Mouse (Mus musculus) activated CD4-positive, CD25-positive, alpha-beta regulatory T cell, adult 4 months (primary cell): ENCODE results near the gene Mcpt1. TPM values are rescaled to one million over a fixed set of nuclear protein-coding genes. Genes with fewer than 3 reads are reported as not detected.
"Not testable (repeated sequence)": the region's sequence is repeated elsewhere in the genome, so short reads cannot be mapped to it uniquely, and the experiment has no call there.

ENCODE experiments used
- ATAC-seq: one replicate; pipeline ENCODE4 v1.8.0; 2017
- polyA plus RNA-seq, 2 experiments: library from polyadenylated mRNA; unstranded; fragments of 100-300 nt; shearing (Covaris generic); gene quantifications; one replicate each; pipeline ENCODE4 v1.2.1; 2017

Gene Mcpt1
- polyA plus RNA-seq, result not detected

DNA sequence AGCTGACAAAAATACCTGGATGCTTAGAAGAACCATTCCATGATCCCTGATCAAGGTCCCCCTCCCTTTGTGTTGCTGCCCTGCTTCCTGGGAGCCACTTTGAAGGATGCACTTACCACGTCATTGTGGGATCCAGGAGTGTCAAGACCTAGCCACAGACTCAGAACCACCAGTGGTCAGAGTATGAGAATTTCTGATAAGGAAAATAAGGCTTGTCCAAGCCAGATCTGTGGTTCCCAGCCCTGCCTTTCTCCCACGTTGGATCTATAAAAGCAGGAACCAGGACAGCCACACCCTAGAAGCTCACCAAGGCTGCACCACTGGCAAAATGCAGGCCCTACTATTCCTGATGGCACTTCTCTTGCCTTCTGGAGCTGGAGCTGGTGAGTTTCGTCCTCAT, at the start of gene Mcpt1:
TSS of gene Mcpt1 (plus strand) at position 301 of the 400 bp plus-strand sequence.
- ATAC-seq, result not testable (repeated sequence)

DNA sequence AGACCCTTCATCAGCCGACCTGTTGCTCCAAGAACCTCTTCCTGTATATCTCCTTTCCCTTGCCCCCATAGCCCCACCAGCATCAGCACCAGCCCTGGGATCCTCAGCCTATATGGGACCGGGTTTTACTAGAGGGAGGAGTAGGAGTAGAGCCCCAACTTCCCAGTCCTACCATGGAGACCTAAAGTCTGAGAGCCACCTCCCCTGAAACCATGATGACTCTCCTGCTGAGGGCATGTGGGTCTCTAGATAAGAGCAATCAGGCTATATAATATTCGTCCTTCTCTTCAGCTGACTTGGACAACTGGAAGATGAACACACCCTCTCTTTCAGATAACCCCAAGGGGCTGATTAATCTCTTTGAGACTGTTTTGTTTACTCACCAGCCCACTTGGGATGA, 30.3 kb upstream of the Mcpt1 start:
- ATAC-seq, result not testable (repeated sequence)

DNA sequence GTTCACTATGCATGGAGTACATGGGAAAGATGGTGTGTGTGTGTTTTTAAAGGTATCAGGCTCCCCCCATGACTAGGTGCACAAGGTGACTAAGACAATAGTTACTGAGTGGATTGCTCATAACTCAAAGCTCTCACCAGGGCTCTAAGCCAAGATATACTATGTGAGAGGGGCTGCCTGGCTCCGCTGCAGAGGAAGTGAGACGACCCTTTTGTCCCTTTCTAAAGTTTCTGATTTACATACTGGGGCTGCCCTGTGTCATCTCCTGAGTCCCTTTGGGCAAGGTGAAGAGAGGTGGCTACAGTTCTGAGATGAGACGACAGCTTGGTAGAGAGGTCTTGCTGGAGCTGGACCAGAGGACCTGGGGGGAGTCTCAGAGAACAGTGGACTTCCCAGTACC, 4.6 kb upstream of the Mcpt1 start:
- ATAC-seq, result no peak

DNA sequence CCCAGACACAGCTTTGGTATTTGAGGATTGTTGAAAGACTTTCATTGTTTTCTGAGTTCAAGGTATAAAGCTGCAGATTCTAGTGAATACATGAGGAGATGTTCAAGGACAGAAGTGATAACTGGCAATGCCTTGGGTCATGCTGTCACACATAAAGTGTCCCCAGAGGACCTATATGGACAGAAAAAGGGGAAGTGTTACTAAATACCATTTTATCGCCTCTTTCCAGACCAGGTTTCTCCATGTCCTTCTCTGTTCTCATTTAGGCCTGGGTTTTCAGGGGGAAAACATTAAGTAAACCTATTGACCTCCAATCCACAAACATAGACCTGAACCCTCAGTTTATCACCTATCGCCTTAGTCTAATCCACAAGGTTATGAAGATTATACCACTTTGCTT, 3.8 kb upstream of the Mcpt1 start:
- no peak for ATAC-seq

DNA sequence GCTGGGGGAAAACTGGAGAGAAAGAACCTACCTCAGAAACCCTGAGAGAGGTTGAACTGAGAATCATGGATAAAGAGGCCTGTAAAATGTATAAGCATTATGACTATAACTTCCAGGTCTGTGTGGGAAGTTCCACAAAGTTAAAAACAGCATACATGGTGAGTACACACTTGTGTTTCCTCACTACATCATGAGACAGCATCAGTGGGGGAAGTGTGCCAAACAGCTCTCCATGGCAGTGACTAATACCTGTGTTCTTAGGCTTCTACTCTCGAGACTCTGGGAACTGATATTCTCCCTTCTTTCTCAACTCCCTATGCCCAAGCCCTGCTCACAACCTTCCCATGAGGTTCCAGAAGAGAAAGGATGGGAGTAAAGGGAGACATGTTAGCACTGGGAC, 1.7 kb downstream of the Mcpt1 start:
- no peak for ATAC-seq

DNA sequence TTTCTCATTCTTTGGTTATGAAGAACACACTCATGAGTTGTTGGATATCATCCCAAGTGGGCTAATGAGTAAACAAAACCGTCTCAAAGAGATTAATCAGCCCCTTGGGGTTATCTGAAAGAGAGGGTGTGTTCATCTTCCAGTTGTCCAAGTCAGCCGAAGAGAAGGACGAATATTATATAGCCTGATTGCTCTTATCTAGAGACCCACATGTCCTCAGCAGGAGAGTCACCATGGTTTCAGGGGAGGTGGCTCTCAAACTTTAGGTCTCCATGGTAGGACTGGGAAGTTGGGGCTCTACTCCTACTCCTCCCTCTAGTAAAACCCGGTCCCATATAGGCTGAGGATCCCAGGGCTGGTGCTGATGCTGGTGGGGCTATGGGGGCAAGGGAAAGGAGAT, 3.5 kb downstream of the Mcpt1 start:
- ATAC-seq, result not testable (repeated sequence)

DNA sequence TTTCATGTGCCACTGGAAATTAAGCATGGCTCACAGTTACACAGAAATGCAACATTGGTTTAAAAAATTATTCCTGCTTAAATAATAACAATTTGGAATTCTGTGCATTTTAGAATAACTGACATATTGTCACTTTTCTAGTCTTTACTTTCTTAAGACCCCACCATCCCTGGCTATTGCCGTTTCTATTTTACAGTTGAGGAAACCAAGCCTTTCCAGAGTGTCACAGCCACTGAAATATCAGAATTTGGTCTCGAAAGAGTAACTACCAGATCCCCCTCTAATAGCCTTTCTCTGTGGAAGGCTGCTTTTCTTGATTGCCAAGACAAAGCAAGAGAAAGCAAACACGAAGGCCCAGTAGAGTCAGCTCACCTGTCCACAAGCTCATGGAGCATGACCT, 12.6 kb downstream of the Mcpt1 start, which contains the start of gene Mcpt9:
TSS of gene Mcpt9 (minus strand) at position 101 of the 400 bp plus-strand sequence.
- not testable (repeated sequence) for ATAC-seq

DNA sequence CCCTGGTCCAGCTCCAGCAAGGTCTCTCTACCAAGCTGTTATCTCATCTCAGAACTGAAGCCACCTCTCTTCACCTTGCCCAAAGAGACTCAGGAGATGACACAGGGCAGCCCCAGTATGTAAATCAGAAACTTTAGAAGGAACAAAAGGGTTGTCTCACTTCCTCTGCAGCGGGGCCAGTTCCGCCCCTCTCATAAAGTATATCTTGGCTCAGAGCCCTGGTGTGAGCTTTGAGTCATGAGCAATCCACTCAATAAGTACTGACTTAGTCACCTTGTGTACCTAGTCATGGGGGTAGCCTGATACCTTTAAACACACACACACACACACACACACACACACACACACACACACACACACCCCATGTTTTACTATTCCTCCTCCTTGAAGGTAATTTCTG, 16.7 kb downstream of the Mcpt1 start:
- ATAC-seq, result no peak

DNA sequence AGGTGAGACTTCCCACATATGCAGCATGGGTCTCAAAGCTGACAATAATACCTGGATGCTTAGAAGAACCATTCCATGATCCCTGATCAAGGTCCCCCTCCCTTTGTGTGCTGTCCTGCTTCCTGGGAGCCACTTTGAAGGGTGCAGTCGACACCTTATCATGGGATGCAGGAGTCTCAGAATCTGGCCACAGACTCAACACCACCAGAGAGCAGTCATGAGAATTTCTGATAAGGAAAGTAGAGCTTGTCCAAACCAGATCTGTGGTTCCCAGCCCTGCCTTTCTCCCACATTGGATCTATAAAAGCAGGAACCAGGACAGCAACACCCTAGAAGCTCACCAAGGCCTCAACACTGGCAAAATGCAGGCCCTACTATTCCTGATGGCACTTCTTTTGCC, 24.0 kb downstream of the Mcpt1 start, which contains the start of gene Mcpt2:
TSS of gene Mcpt2 (plus strand) at position 250 of the 400 bp plus-strand sequence.
- not testable (repeated sequence) for ATAC-seq

DNA sequence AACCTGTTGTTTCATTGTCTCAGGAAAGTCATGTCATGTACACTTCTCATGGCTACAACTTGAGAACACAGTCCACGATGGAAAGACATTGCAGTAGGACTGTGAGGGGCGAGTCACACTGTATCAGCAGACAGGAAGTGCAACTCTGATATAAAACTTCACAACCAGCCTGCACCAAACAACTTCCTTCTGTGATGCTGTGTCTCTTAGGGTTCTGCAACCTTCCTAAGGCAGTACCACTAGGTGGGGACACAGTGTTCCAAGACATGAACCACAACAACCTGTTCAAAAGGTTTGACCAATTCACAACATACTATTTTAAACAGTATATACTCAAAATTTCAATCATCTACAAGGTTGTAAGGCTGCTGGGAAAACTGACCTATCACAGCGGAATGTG, 37.6 kb downstream of the Mcpt1 start:
- no peak for ATAC-seq

DNA sequence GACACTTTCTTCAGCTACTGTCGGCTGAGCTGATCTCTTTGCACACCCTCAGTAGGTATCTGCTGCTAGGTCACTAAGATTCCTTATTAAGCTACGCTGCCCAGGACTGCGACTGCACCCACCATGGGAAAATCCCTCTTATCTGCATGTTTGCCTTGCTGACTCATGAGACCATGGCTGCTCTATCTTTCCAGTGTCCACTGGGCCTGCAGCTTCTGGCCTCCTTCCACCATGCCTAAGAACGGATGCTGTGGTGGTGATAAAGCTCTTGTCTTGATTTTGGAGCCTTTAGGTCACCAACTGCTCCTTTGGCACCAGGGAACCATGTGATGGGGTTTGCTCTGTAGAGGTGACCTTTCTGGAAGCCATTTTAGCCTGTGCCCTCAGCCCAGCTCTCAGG, 40.0 kb downstream of the Mcpt1 start:
- no peak for ATAC-seq

DNA sequence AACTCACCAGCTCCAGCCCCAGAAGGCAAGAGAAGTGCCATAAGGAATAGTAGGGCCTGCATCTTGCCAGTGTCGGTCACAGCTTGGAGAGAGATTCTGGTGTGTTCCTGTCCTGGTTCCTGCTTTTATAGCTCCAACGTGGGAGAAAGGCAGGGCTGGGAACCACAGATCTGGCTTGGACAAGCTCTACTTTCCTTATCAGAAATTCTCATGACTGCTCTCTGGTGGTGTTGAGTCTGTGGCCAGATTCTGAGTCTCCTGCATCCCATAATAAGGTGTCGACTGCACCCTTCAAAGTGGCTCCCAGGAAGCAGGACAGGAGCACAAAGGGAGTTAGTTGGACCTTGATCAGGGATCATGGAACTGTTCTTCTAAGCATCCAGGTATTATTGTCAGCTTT, 44.4 kb downstream of the Mcpt1 start, which contains the start of gene Mcpt4:
TSS of gene Mcpt4 (minus strand) at position 101 of the 400 bp plus-strand sequence.
- ATAC-seq, result not testable (repeated sequence)

Other genes with a start within 250 kb of the Mcpt1 start
- gene Adcy4, start 233.9 kb upstream of the Mcpt1 start, polyA plus RNA-seq, result under 1 TPM in 1 of 2 experiments, not detected in 1; 0.08 TPM
- gene Ripk3, start 229.1 kb upstream of the Mcpt1 start, polyA plus RNA-seq, result 10 to 100 TPM; 94.3 to 99.3 TPM
- not detected for gene Nfatc4, start 194.8 kb upstream of the Mcpt1 start, polyA plus RNA-seq
- gene Nynrin, start 164.0 kb upstream of the Mcpt1 start, polyA plus RNA-seq, result under 1 TPM in 1 of 2 experiments, not detected in 1; 0.08 TPM
- gene Cbln3, start 133.6 kb upstream of the Mcpt1 start, polyA plus RNA-seq, result under 1 TPM in 1 of 2 experiments, not detected in 1; 0.24 TPM
- gene Khnyn, start 133.0 kb upstream of the Mcpt1 start, polyA plus RNA-seq, result 10 to 100 TPM in 1 of 2 experiments, 1 to 10 TPM in 1; 9.9 to 11.6 TPM
- 10 to 100 TPM; 66.2 to 86.2 TPM for gene Sdr39u1, start 117.7 kb upstream of the Mcpt1 start, polyA plus RNA-seq
- gene Cma1, start 73.3 kb upstream of the Mcpt1 start, polyA plus RNA-seq, result not detected
- gene Cma2, start 67.0 kb upstream of the Mcpt1 start, polyA plus RNA-seq, result not detected
- gene Mcpt9, start 12.5 kb downstream of the Mcpt1 start, polyA plus RNA-seq, result not detected
- not detected for gene Mcpt2, start 24.1 kb downstream of the Mcpt1 start, polyA plus RNA-seq
- not detected for gene Mcpt4, start 44.3 kb downstream of the Mcpt1 start, polyA plus RNA-seq
- not detected for gene Mcpt8, start 67.3 kb downstream of the Mcpt1 start, polyA plus RNA-seq
- gene Ctsg, start 84.6 kb downstream of the Mcpt1 start, polyA plus RNA-seq, result not detected
- gene Gzme, start 102.7 kb downstream of the Mcpt1 start, polyA plus RNA-seq, result not detected
- gene Gzmd, start 114.6 kb downstream of the Mcpt1 start, polyA plus RNA-seq, result not detected
- gene Gzmg, start 141.6 kb downstream of the Mcpt1 start, polyA plus RNA-seq, result not detected
- not detected for gene Gzmn, start 156.6 kb downstream of the Mcpt1 start, polyA plus RNA-seq
- under 1 TPM in 1 of 2 experiments, not detected in 1; 0.96 TPM for gene Gzmf, start 193.4 kb downstream of the Mcpt1 start, polyA plus RNA-seq
- gene Gzmc, start 216.7 kb downstream of the Mcpt1 start, polyA plus RNA-seq, result 10 to 100 TPM in 1 of 2 experiments, 1 to 10 TPM in 1; 6.0 to 10.5 TPM
- 100 to 1,000 TPM; 142 to 148 TPM for gene Gzmb, start 244.3 kb downstream of the Mcpt1 start, polyA plus RNA-seq